Mouse (Mus musculus) sigmoid colon, adult 10 weeks (tissue): ENCODE measurements around the gene Fbxw27. TPM values are rescaled to one million over a fixed set of nuclear protein-coding genes. Genes with fewer than 3 reads are reported as not detected.

Experiments used
- polyA plus RNA-seq: library from polyadenylated mRNA; stranded (reverse); fragments of 350-450 nt; fragmentation: Illumina TruSeq; extraction: RNeasy Lipid Tissue Mini Kit (QIAGEN cat#74804); gene quantifications from one replicate; pipeline ENCODE4 v1.2.3, GENCODE M21; 2014; ENCODE audit warnings: low read depth, low replicate concordance

The Fbxw27 gene
- not detected for polyA plus RNA-seq

DNA sequence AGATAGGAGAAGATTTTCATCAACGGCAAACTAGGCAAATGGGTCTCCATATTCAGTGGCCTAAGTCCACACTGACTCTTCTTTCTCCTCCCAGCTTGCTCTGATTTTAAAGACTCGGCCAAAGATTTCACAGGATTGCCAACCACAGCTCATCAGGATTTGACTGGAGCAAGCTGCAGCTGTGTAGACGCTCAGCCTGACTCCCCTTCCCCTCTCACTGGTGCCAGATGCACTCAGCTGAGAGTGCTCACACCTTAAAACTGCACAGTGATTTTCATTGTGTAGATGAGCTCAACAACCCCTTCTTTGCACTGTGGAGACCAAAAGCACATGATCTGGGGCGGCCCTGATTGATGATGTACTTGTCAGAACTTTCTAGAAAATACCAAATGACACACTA, at the start of gene Fbxw27:
Fbxw27 (minus strand) TSS at position 101 of the 400 bp plus-strand sequence.

DNA sequence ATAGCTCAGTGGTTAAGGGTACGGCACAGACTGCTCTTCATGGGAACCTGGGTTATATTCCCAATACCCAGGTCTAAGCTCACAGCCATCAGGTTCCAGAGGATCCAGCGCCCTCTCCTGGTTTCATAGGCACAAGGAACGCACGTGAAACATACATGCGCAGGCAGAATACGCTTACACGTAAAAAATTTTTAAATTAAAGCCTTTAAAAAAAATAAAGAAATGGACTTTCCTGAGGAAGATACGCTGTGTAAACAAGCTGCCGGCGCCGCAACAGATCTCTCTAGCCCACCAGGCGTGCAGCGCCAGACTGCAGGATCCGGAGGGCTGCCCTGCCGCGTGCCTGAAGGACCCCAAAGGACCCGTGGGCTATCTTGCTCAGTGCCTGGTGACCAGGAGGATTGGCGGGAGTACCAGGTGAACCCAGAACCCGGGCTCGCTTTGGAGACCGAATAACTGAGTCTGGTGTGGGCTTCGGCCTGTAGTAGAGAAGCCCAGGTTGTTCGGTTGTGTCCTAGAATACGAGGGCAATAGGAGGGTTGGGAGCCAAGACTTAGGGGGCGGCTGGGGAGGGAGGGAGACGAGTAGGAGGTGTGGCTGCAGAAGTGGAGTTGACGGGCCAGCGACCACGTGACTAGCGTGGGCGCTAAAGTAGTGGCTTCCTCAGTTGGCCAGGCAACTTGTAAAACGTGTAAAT, 42.1 kb upstream of the Fbxw27 start, which contains the start of gene Nme6:
Nme6 (plus strand) TSS at position 359 of the 697 bp plus-strand sequence.

DNA sequence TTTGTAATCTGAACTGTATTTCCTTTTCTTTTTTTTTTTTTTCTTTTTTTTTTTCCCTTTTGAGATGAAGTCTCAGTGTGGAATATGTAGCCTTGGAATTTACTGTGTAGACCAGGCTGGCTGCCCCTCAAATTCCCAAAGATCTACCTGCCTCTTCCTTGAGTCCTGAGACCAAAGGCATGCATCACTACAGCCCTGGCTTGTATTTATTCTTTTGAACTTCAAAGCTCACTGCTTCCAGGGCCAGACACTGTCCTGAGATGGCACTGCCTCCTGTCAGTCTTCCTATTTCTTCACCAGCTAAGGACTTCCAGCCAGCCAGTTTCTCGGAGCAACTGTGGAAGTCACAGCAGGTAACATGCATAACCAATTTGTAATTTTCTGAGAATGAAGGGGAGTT, 21.5 kb upstream of the Fbxw27 start, which contains the start of gene Spink8:
Spink8 (plus strand) TSS at position 301 of the 400 bp plus-strand sequence.

DNA sequence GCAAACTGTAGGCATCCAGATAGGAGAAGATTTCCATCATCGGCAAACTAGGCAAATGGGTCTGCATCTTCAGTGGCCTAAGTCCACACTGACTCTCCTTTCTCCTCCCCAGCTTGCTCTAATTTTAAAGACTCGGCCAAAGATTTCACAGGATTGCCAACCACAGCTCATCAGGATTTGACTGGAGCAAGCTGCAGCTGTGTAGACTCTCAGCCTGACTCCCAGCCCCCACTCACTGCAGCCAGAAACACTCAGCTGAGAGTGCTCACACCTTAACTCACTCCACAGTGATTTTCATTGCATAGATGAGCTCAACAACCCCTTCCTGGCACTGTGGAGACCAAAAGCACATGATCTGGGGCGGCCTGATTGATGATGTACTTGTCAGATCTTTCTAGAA, 44.5 kb downstream of the Fbxw27 start, which contains the start of gene Fbxw26:
Fbxw26 (minus strand) TSS at position 101 of the 400 bp plus-strand sequence.

Other genes starting within 250 kb of the Fbxw27 start
- 0.88 TPM for gene Fbxw15, start 222.4 kb downstream of the Fbxw27 start, polyA plus RNA-seq
- gene Fbxw24, start 164.6 kb downstream of the Fbxw27 start, polyA plus RNA-seq: 0.88 TPM
- not detected for gene Fbxw25, start 126.0 kb downstream of the Fbxw27 start, polyA plus RNA-seq
- gene Fbxw18, start 88.0 kb downstream of the Fbxw27 start, polyA plus RNA-seq: not detected
- gene Fbxw26, start 44.6 kb downstream of the Fbxw27 start, polyA plus RNA-seq: not detected
- not detected for gene Spink8, start 21.6 kb upstream of the Fbxw27 start, polyA plus RNA-seq
- 2.6 TPM for gene Nme6, start 42.1 kb upstream of the Fbxw27 start, polyA plus RNA-seq
- gene Camp, start 58.9 kb upstream of the Fbxw27 start, polyA plus RNA-seq: not detected
- gene Cdc25a, start 84.9 kb upstream of the Fbxw27 start, polyA plus RNA-seq: 35.0 TPM
- gene Map4, start 140.8 kb upstream of the Fbxw27 start, polyA plus RNA-seq: 47.9 TPM